Mouse (Mus musculus) heart, embryonic 10.5 days (tissue): ENCODE measurements at regions not wholly inside any gene's neighbourhood (a gene's known extent, or its start where the extent isn't known, plus 50 kb on each side); places are given as distances from the start of the nearest gene placed in this dataset.

Source experiments
- DNase-seq: peaks from one replicate; pipeline ENCODE4 v3.0.0-alpha.2; 2017; ENCODE audit warnings: low spot score
- H3K27ac ChIP-seq: fragments of 300-500 bp; sonication (generic); 2 replicates; pipeline ENCODE4 v1.5.1; 2016; ENCODE audit warnings: mild to moderate bottlenecking
- H3K27me3 ChIP-seq: fragments of 300-500 bp; sonication (generic); 2 replicates; pipeline ENCODE4 v1.6.1; 2016; ENCODE audit warnings: mild to moderate bottlenecking; ENCODE audit not compliant: poor library complexity, insufficient read depth, severe bottlenecking
- H3K36me3 ChIP-seq: fragments of 300-500 bp; sonication (generic); 2 replicates; pipeline ENCODE4 v1.6.1; 2016; ENCODE audit warnings: mild to moderate bottlenecking, moderate library complexity
- H3K4me1 ChIP-seq: fragments of 300-500 bp; sonication (generic); 2 replicates; pipeline ENCODE4 v1.6.1; 2016; ENCODE audit warnings: mild to moderate bottlenecking
- H3K4me3 ChIP-seq: fragments of 300-500 bp; sonication (generic); 2 replicates; pipeline ENCODE4 v1.5.1; 2016; ENCODE audit warnings: mild to moderate bottlenecking, moderate library complexity
- H3K9me3 ChIP-seq: fragments of 300-500 bp; sonication (generic); 2 replicates; pipeline ENCODE4 v1.6.1; 2016; ENCODE audit warnings: mild to moderate bottlenecking, moderate library complexity
- whole genome bisulfite sequencing: fragments of 180-500 bp; shearing (Covaris S2); methylation state at CpG from one replicate; pipeline ENCODE4 v1.1.7; 2016; 5-methylcytosine and 5-hydroxymethylcytosine counted together

GRCm38 (mm10) chr5:74920939-74921338 is 123.6 kb downstream of the Chic2 start:
- Histone ChIP-seq H3K27ac (no peak overlapping the region), H3K36me3 (no peaks in the 10 kb centered on the region), H3K9me3 (no peaks in the 10 kb centered on the region), H3K4me3 (no peak overlapping the region), H3K4me1 (peaks cover 19% of the 10 kb centered on the region), H3K27me3 (peaks cover 3% of the 10 kb centered on the region)
- no peak for DNase-seq
- WGBS, result 5% methylated on average over 2 of the region's 2 CpGs

- Histone ChIP-seq H3K27ac (no peak overlapping the region), H3K36me3 (no peaks in the 10 kb centered on the region), H3K9me3 (no peaks in the 10 kb centered on the region), H3K27me3 (peaks cover 3% of the 10 kb centered on the region), H3K4me3 (no peak overlapping the region), H3K4me1 (peaks cover 19% of the 10 kb centered on the region)
- no peak for DNase-seq
- WGBS, result 28% methylated on average over 5 of the region's 5 CpGs
Measured at GRCm38 (mm10) chr5:74920490-74920889, 124.1 kb downstream of the Chic2 start.

- H3K4me1 ChIP-seq, result peaks cover 21% of the 10 kb centered on the region
- H3K27me3 ChIP-seq, result no peaks in the 10 kb centered on the region
- peak; percentile 88 for DNase-seq
- WGBS, result 4% methylated on average over 7 of the region's 7 CpGs
- no peaks in the 10 kb centered on the region for H3K36me3 ChIP-seq
- H3K27ac ChIP-seq, result peak overlapping the region; percentile 75; the same call in 1 of the 2 replicates
- no peak overlapping the region for H3K4me3 ChIP-seq
- no peaks in the 10 kb centered on the region for H3K9me3 ChIP-seq
Measured at GRCm38 (mm10) chr5:74905504-74906061, 139.0 kb downstream of the Chic2 start.

- Histone ChIP-seq H3K9me3 (no peaks in the 10 kb centered on the region), H3K4me1 (peaks cover 21% of the 10 kb centered on the region), H3K27ac (peak overlapping the region; percentile 75; the same call in 1 of the 2 replicates), H3K4me3 (no peak overlapping the region), H3K27me3 (no peaks in the 10 kb centered on the region), H3K36me3 (no peaks in the 10 kb centered on the region)
- 44% methylated on average over 7 of the region's 7 CpGs for WGBS
- no peak for DNase-seq
Measured at GRCm38 (mm10) chr5:74904927-74905503, 139.6 kb downstream of the Chic2 start.

GRCm38 (mm10) chr5:74904327-74904726 is 140.2 kb downstream of the Chic2 start:
- no peak overlapping the region for H3K27ac ChIP-seq
- no peaks in the 10 kb centered on the region for H3K36me3 ChIP-seq
- DNase-seq, result no peak
- H3K4me3 ChIP-seq, result no peak overlapping the region
- WGBS, result 74% methylated on average over 3 of the region's 3 CpGs
- no peaks in the 10 kb centered on the region for H3K27me3 ChIP-seq
- peaks cover 21% of the 10 kb centered on the region for H3K4me1 ChIP-seq
- H3K9me3 ChIP-seq, result no peaks in the 10 kb centered on the region

GRCm38 (mm10) chr5:74903711-74904110 is 140.9 kb downstream of the Chic2 start:
- Histone ChIP-seq H3K36me3 (no peaks in the 10 kb centered on the region), H3K27me3 (no peaks in the 10 kb centered on the region), H3K9me3 (no peaks in the 10 kb centered on the region), H3K4me1 (peaks cover 21% of the 10 kb centered on the region), H3K4me3 (no peak overlapping the region), H3K27ac (peak overlapping the region; percentile 11; the same call in 1 of the 2 replicates)
- no peak for DNase-seq
- WGBS, result 91% methylated on average over 6 of the region's 6 CpGs

GRCm38 (mm10) chr5:74897133-74897532 is 147.4 kb downstream of the Chic2 start:
- DNase-seq, result no peak
- no peak overlapping the region for H3K27ac ChIP-seq
- no peaks in the 10 kb centered on the region for H3K9me3 ChIP-seq
- H3K27me3 ChIP-seq, result peaks cover 25% of the 10 kb centered on the region; the same call in 1 of the 2 replicates
- H3K36me3 ChIP-seq, result no peaks in the 10 kb centered on the region
- 84% methylated on average over 8 of the region's 8 CpGs for WGBS
- H3K4me3 ChIP-seq, result no peak overlapping the region
- H3K4me1 ChIP-seq, result no peaks in the 10 kb centered on the region

- Histone ChIP-seq H3K4me3 (no peak overlapping the region), H3K4me1 (no peaks in the 10 kb centered on the region), H3K27ac (no peak overlapping the region), H3K9me3 (no peaks in the 10 kb centered on the region), H3K27me3 (peaks cover 25% of the 10 kb centered on the region; the same call in 1 of the 2 replicates), H3K36me3 (no peaks in the 10 kb centered on the region)
- 55% methylated on average over 5 of the region's 5 CpGs for WGBS
- DNase-seq, result no peak
Measured at GRCm38 (mm10) chr5:74893276-74893675, 151.3 kb downstream of the Chic2 start.

GRCm38 (mm10) chr5:74891541-74891940 is 153.0 kb downstream of the Chic2 start:
- WGBS, result 51% methylated on average over 3 of the region's 3 CpGs
- Histone ChIP-seq H3K36me3 (no peaks in the 10 kb centered on the region), H3K27ac (no peak overlapping the region), H3K27me3 (peaks cover 25% of the 10 kb centered on the region; the same call in 1 of the 2 replicates), H3K4me3 (no peak overlapping the region), H3K9me3 (no peaks in the 10 kb centered on the region), H3K4me1 (no peaks in the 10 kb centered on the region)
- no peak for DNase-seq

GRCm38 (mm10) chr5:74888934-74889333 is 155.6 kb downstream of the Chic2 start:
- Histone ChIP-seq H3K9me3 (no peaks in the 10 kb centered on the region), H3K27ac (no peak overlapping the region)
- 76% methylated on average over 8 of the region's 8 CpGs for WGBS

GRCm38 (mm10) chr5:74885958-74886357 is 158.6 kb downstream of the Chic2 start:
- H3K36me3 ChIP-seq, result no peaks in the 10 kb centered on the region
- no peak overlapping the region for H3K27ac ChIP-seq
- peaks cover 8% of the 10 kb centered on the region for H3K4me1 ChIP-seq
- H3K27me3 ChIP-seq, result no peaks in the 10 kb centered on the region
- no peak overlapping the region for H3K4me3 ChIP-seq
- WGBS, result 79% methylated on average over 3 of the region's 3 CpGs
- no peak for DNase-seq
- H3K9me3 ChIP-seq, result no peaks in the 10 kb centered on the region

More at GRCm38 (mm10) chr5:74888934-74889333, 155.6 kb downstream of the Chic2 start:
- H3K4me1 ChIP-seq, result no peaks in the 10 kb centered on the region
- peaks cover 9% of the 10 kb centered on the region; the same call in 1 of the 2 replicates for H3K27me3 ChIP-seq
- no peak overlapping the region for H3K4me3 ChIP-seq
- no peaks in the 10 kb centered on the region for H3K36me3 ChIP-seq
- no peak for DNase-seq

- no peak for DNase-seq
- H3K36me3 ChIP-seq, result no peaks in the 10 kb centered on the region
- WGBS, result 42% methylated on average over 12 of the region's 12 CpGs
Measured at GRCm38 (mm10) chr5:74882563-74882962, 162.0 kb downstream of the Chic2 start.

GRCm38 (mm10) chr5:74880669-74881226 is 163.8 kb downstream of the Chic2 start:
- Histone ChIP-seq H3K9me3 (no peaks in the 10 kb centered on the region), H3K36me3 (no peaks in the 10 kb centered on the region), H3K4me1 (peaks cover 39% of the 10 kb centered on the region), H3K4me3 (no peak overlapping the region), H3K27ac (0 out of 2 replicates have a peak overlapping the region, but pooled peaks have one; percentile 16), H3K27me3 (peaks cover 6% of the 10 kb centered on the region; the same call in 1 of the 2 replicates)
- WGBS, result 57% methylated on average over 10 of the region's 10 CpGs
- DNase-seq, result no peak

More at GRCm38 (mm10) chr5:74882563-74882962, 162.0 kb downstream of the Chic2 start:
- H3K27ac ChIP-seq, result no peak overlapping the region
- peaks cover 4% of the 10 kb centered on the region; the same call in 1 of the 2 replicates for H3K27me3 ChIP-seq
- H3K4me3 ChIP-seq, result no peak overlapping the region
- H3K4me1 ChIP-seq, result peaks cover 25% of the 10 kb centered on the region
- no peaks in the 10 kb centered on the region for H3K9me3 ChIP-seq
